ENCODE assay signal across 8 mouse cellular contexts in genomic region chr5:137307071-137307912, GRCm38 (mm10). TPM values are rescaled to one million over a fixed set of nuclear protein-coding genes. Genes with fewer than 3 reads are reported as not detected.
DNase-seq lines count a peak whose midpoint lies in the region; ATAC-seq and TF ChIP-seq lines count a peak whose summit lies in the region.

TSS of gene Srrt (minus strand) at chr5:137307674.

- H3K27ac ChIP-seq in hindbrain, embryonic 12.5 days = peak within 1 kb of the TSS; percentile 97

- WGBS in hindbrain, embryonic 12.5 days = under 1% methylated on average over 62 of the region's 72 CpGs

- H3K4me1 ChIP-seq in hindbrain, embryonic 12.5 days = peaks cover 28% of the 10 kb centered on the region

- peak within 1 kb of the TSS; percentile 97 for H3K9ac ChIP-seq in hindbrain, embryonic 12.5 days

- peak within 1 kb of the TSS; percentile 90 for H3K4me3 ChIP-seq in hindbrain, embryonic 12.5 days

- H3K27me3 ChIP-seq in Patski = no peaks in the 10 kb centered on the region
- H3K27me3 ChIP-seq in hindbrain, embryonic 12.5 days = no peaks in the 10 kb centered on the region

- peak within 1 kb of the TSS; percentile 72 for H3K4me2 ChIP-seq in hindbrain, embryonic 12.5 days (replicated peaks)

- ATAC-seq in Patski = peak; percentile 41
- peak; percentile 89 for ATAC-seq in hindbrain, embryonic 12.5 days (ENCODE audit: low FRiP score)

- in situ Hi-C loops in Patski (cut with MboI; ENCODE audit: low pct_unique_long_range_greater_than_20kb) = no loop called here

- no peaks in the 10 kb centered on the region for H3K9me3 ChIP-seq in hindbrain, embryonic 12.5 days (replicated peaks)

- peaks cover 51% of the 10 kb centered on the region for H3K36me3 ChIP-seq in hindbrain, embryonic 12.5 days

- CTCF ChIA-PET in Patski (lab: Charles Lee) = interaction anchor here (0.9 to 1.4 kb wide), 2 partner anchors 26 to 195 kb away, joined by 3 to 4 read pairs; partner anchors contain the start of genes Pop7 and Slc12a9

- POLR2A ChIA-PET in Patski (lab: Charles Lee) = interaction anchor here (1.0 to 5.3 kb wide), 3 partner anchors 13 to 196 kb away, joined by 3 to 34 read pairs (median 3); partner anchors contain the start of gene Ufsp1

- DNase-seq in Patski (ENCODE audit: low read depth, low spot score) = peak; percentile 86
- DNase-seq in cerebellum, postnatal 10 days = peak; percentile 95 to 96
- peak; percentile 89 to 91 for DNase-seq in frontal cortex, postnatal 10 days (ENCODE audit: low spot score in 2 of 2)
- DNase-seq in layer of hippocampus, postnatal 36 days = peak; percentile 92
- peak; percentile 95 for DNase-seq in lung, postnatal 36 days
- DNase-seq in retina, postnatal 1 day = peak; percentile 98
- peak; percentile 77 to 85 for DNase-seq in urinary bladder, adult 18-20 months (ENCODE audit: low spot score in 2 of 2)

- no peak for TF ChIP-seq CTCF in Patski (IDR thresholded peaks at IDR 0.05)

RNA-seq across cellular contexts. Expression of gene Srrt, which starts in this region (rescaled TPM):
- polyA plus RNA-seq in Patski (2021) = 268 TPM
- polyA plus RNA-seq in hindbrain, embryonic 12.5 days (2016; fragmentation: Nextera tagmentation; extraction: Ambion mirVana) = 151 and 152 TPM in 2 replicates
- total RNA-seq in layer of hippocampus, postnatal 36 days (2021) = 100 to 1,000 TPM; 209 to 228 TPM

Comparison
In these comparisons a context has a peak if more than half of its experiments do, and no peak if none do; other contexts are left out.
1. Peak in every context shown above with its lines: DNase-seq, ATAC-seq, H3K4me3 ChIP-seq and H3K27ac ChIP-seq.